In the genomic region with DNA sequence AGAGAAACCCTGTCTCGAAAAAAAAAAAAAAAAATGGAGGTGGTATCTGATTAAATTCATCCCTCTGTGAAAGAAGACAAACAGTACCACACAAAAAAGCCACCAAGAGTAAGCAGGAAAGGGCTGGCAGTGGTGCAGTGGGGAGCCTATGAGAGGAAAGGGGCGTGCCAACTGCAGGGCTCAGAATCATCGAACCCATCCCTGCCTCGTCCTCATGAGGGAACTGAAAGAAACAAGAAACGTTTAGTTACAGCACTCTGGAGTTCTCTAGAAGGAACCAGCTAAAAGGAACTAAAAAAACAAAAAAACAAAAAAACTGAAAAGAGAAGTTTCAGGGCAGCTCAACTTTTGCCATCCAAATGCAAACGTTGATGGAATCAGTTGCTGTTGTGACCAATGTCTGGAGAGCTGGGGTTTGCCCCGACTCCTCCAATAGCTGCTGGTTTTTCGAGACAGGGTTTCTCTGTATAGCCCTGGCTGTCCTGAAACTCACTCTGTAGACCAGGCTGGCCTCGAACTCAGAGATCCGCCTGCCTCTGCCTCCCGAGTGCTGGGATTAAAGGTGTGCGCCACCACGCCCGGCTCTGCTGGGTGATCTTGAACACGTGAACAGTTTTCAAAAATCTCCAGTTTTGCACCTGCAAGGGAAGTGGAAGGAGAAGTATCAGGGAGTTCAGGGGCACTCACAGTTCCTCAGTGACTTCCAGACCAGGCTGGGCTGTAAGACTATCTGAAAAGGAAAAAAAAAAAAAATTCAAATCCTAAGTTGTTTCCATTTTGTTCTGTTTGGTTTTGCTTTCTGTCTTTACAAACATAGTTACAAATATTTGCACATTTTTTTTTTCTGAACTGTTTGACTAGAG, we compare ENCODE assay signal across 11 mouse cellular contexts. TPM values are rescaled to one million over a fixed set of nuclear protein-coding genes. Genes with fewer than 3 reads are reported as not detected.
DNase-seq lines count a peak whose midpoint lies in the region; ATAC-seq lines count a peak whose summit lies in the region.
"Had no signal": no experiment of that assay in that cellular context is flagged by ENCODE, and none has a peak within 500 bp of the region (broad histone marks: within the 10 kb centered on the region; RNA-seq: fewer than 3 reads in every experiment).

No protein-coding gene starts in this region.

- H3K4me1 ChIP-seq in forebrain, embryonic 16.5 days (replicated peaks; ENCODE audit: control insufficient read depth, insufficient read depth, low read length): no peaks in the 10 kb centered on the region
- H3K4me1 ChIP-seq in embryonic facial prominence, embryonic 10.5 days: no peaks in the 10 kb centered on the region
- H3K4me1 ChIP-seq: limb, embryonic 15.5 days; neural tube, embryonic 12.5 days had no signal

- no peak overlapping the region for H3K4me2 ChIP-seq in forebrain, embryonic 16.5 days (ENCODE audit: low read length)
- H3K4me2 ChIP-seq: limb, embryonic 15.5 days; neural tube, embryonic 12.5 days had no signal

- ATAC-seq in inflammation-experienced regulatory T-cells, adult 6 months: peak; percentile 74
- ATAC-seq in neutrophil, adult 5-6 weeks (ENCODE audit: extremely low read depth, insufficient number of reproducible peaks, low FRiP score, poor library complexity, severe bottlenecking): peak; percentile 92
- no peak for ATAC-seq in forebrain, embryonic 16.5 days
- ATAC-seq: hindbrain, postnatal 0 days had no signal

- no peak overlapping the region for H3K9ac ChIP-seq in forebrain, embryonic 16.5 days (replicated peaks; ENCODE audit: low read depth, low read length)
- H3K9ac ChIP-seq: limb, embryonic 15.5 days; neural tube, embryonic 12.5 days had no signal

- H3K27me3 ChIP-seq in forebrain, embryonic 16.5 days (replicated peaks; ENCODE audit: control insufficient read depth, insufficient read depth, low read length): no peaks in the 10 kb centered on the region
- no peaks in the 10 kb centered on the region for H3K27me3 ChIP-seq in embryonic facial prominence, embryonic 10.5 days (replicated peaks; ENCODE audit: low read depth, poor library complexity, severe bottlenecking)
- H3K27me3 ChIP-seq: limb, embryonic 15.5 days; neural tube, embryonic 12.5 days had no signal

- H3K36me3 ChIP-seq in forebrain, embryonic 16.5 days (ENCODE audit: control insufficient read depth, insufficient read depth): no peaks in the 10 kb centered on the region
- H3K36me3 ChIP-seq in embryonic facial prominence, embryonic 10.5 days (replicated peaks): no peaks in the 10 kb centered on the region
- H3K36me3 ChIP-seq: limb, embryonic 15.5 days; neural tube, embryonic 12.5 days had no signal

- no peak overlapping the region for H3K27ac ChIP-seq in forebrain, embryonic 16.5 days (ENCODE audit: low read length)
- no peak overlapping the region for H3K27ac ChIP-seq in embryonic facial prominence, embryonic 10.5 days (replicated peaks)
- H3K27ac ChIP-seq: hindbrain, postnatal 0 days; limb, embryonic 15.5 days; neural tube, embryonic 12.5 days had no signal

- 80% methylated on average over 15 of the region's 15 CpGs for WGBS in forebrain, embryonic 16.5 days
- 81% methylated on average over 15 of the region's 15 CpGs for WGBS in embryonic facial prominence, embryonic 10.5 days

- no peaks in the 10 kb centered on the region for H3K9me3 ChIP-seq in forebrain, embryonic 16.5 days (ENCODE audit: control insufficient read depth, low read length)
- no peaks in the 10 kb centered on the region for H3K9me3 ChIP-seq in embryonic facial prominence, embryonic 10.5 days
- H3K9me3 ChIP-seq: limb, embryonic 15.5 days; neural tube, embryonic 12.5 days had no signal

- DNase-seq in A20 (ENCODE audit: low read depth, low spot score) (peak; percentile 92), ES-CJ7 (ENCODE audit: low read depth, low spot score) (peak; percentile 41)
- no peak for DNase-seq in kidney, postnatal 10 days
- no peak for DNase-seq in embryonic facial prominence, embryonic 10.5 days (ENCODE audit: low spot score)
- no peak for DNase-seq in urinary bladder, postnatal 4 days (ENCODE audit: low spot score in 2 of 2)

- H3K4me3 ChIP-seq in forebrain, embryonic 16.5 days (replicated peaks; ENCODE audit: low read length): no peak overlapping the region
- no peak overlapping the region for H3K4me3 ChIP-seq in embryonic facial prominence, embryonic 10.5 days
- H3K4me3 ChIP-seq: limb, embryonic 15.5 days; neural tube, embryonic 12.5 days had no signal

RNA-seq across cellular contexts. Expression of a gene that starts 48.1 kb away (rescaled TPM):
- polyA plus RNA-seq in inflammation-experienced regulatory T-cells, adult 6 months (2017; shearing (Covaris generic)): 10 to 100 TPM; 56.9 to 94.8 (median 76.7) TPM
- total RNA-seq in neutrophil, adult 5-6 weeks (2017): 97.9 and 100 TPM in 2 replicates
- polyA plus RNA-seq in forebrain, embryonic 16.5 days (2015; fragmentation: Nextera tagmentation; extraction: Ambion mirVana): 36.4 and 41.4 TPM in 2 replicates
- polyA plus RNA-seq in embryonic facial prominence, embryonic 10.5 days (2016; fragmentation: Nextera tagmentation; extraction: Ambion mirVana): 38.9 and 40.0 TPM in 2 replicates

Comparison
In these comparisons a context has a peak if more than half of its experiments do, and no peak if none do; other contexts are left out.
1. DNase-seq: peak in A20 (single experiment) and ES-CJ7 (single experiment); none in kidney, postnatal 10 days (single experiment), embryonic facial prominence, embryonic 10.5 days (single experiment) and urinary bladder, postnatal 4 days (0 of 2).